Mouse (Mus musculus) heart, embryonic 10.5 days (tissue): ENCODE data around the gene Pdxdc1. TPM values are rescaled to one million over a fixed set of nuclear protein-coding genes. Genes with fewer than 3 reads are reported as not detected.

Source experiments
- DNase-seq: peaks from one replicate; pipeline ENCODE4 v3.0.0-alpha.2; 2017; ENCODE audit warnings: low spot score
- H3K27ac ChIP-seq: fragments of 300-500 bp; sonication (generic); 2 replicates; pipeline ENCODE4 v1.5.1; 2016; ENCODE audit warnings: mild to moderate bottlenecking
- H3K27me3 ChIP-seq: fragments of 300-500 bp; sonication (generic); 2 replicates; pipeline ENCODE4 v1.6.1; 2016; ENCODE audit warnings: mild to moderate bottlenecking; ENCODE audit not compliant: poor library complexity, insufficient read depth, severe bottlenecking
- H3K36me3 ChIP-seq: fragments of 300-500 bp; sonication (generic); 2 replicates; pipeline ENCODE4 v1.6.1; 2016; ENCODE audit warnings: mild to moderate bottlenecking, moderate library complexity
- H3K4me1 ChIP-seq: fragments of 300-500 bp; sonication (generic); 2 replicates; pipeline ENCODE4 v1.6.1; 2016; ENCODE audit warnings: mild to moderate bottlenecking
- H3K4me3 ChIP-seq: fragments of 300-500 bp; sonication (generic); 2 replicates; pipeline ENCODE4 v1.5.1; 2016; ENCODE audit warnings: mild to moderate bottlenecking, moderate library complexity
- H3K9me3 ChIP-seq: fragments of 300-500 bp; sonication (generic); 2 replicates; pipeline ENCODE4 v1.6.1; 2016; ENCODE audit warnings: mild to moderate bottlenecking, moderate library complexity
- WGBS: fragments of 180-500 bp; shearing (Covaris S2); methylation state at CpG from one replicate; pipeline ENCODE4 v1.1.7; 2016; 5-methylcytosine and 5-hydroxymethylcytosine counted together
- polyA plus RNA-seq: library from polyadenylated mRNA; unstranded; fragments of >200 nt; fragmentation: Nextera tagmentation; extraction: Ambion mirVana; gene quantifications from 2 replicates; pipeline ENCODE4 v1.2.1, GENCODE M21; 2016

The Pdxdc1 gene
- polyA plus RNA-seq, 1 experiment from 2014 or later: 79.4 TPM

DNA sequence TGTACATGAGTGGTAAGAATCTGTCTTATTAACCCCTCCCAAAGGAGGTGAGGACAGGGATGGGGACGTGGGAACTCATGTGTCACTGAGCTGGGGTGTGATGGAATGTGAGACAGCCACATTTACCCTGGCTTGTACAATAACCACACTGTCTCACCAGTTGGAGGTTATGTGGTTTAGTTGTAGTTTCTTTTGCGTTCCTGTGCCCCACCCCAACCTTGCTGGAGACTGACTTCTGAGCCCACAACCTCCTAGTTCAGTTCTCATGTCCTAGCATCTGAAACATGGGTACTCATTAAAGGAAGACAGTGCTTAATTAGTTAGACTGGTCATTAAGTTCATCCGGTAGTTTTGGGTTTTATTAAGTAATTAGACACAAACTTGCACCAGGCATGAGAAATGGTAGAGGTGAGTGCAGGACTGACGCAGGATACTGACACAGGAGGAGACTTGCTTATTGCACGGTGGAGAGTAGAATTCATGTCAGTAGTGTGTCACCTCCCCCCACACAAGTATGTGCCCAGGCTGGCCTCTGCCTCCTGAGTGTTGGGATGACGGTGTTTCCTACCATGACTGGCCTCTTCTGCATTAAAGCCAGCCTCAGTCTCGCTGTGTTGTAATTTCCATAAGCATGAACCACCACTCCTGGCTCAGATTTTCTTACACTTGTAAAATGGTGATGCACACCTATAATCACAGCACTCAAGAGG lies 77.0 kb downstream of the Pdxdc1 start:
- Histone ChIP-seq H3K4me3 (no peak overlapping the region), H3K36me3 (peaks cover 48% of the 10 kb centered on the region), H3K4me1 (peaks cover 14% of the 10 kb centered on the region; the same call in 1 of the 2 replicates), H3K9me3 (no peaks in the 10 kb centered on the region), H3K27me3 (no peaks in the 10 kb centered on the region), H3K27ac (no peak overlapping the region)
- DNase-seq: no peak
- 70% methylated on average over 7 of the region's 7 CpGs for WGBS

DNA sequence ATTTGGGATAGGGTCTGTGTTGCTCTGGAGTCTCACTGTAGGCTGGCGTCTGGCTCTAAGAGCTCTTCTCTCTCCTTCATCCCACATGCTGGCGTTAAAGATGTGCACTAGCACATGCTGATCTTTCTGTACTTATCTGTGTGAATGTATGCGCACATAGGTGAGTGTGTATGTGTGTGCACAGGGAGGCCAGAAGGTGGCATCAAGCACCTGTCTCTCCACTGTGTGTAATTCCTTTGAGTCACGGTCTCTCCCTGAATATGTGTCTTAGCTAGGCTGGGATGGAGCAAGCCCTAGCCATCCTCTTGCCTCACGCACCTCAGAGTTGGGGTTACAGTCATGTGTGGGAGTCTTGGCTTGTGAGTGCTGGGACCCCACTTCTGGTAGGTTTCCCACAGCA lies 82.2 kb downstream of the Pdxdc1 start:
- H3K4me3 ChIP-seq: 0 out of 2 replicates have a peak overlapping the region, but pooled peaks have one; percentile 70

DNA sequence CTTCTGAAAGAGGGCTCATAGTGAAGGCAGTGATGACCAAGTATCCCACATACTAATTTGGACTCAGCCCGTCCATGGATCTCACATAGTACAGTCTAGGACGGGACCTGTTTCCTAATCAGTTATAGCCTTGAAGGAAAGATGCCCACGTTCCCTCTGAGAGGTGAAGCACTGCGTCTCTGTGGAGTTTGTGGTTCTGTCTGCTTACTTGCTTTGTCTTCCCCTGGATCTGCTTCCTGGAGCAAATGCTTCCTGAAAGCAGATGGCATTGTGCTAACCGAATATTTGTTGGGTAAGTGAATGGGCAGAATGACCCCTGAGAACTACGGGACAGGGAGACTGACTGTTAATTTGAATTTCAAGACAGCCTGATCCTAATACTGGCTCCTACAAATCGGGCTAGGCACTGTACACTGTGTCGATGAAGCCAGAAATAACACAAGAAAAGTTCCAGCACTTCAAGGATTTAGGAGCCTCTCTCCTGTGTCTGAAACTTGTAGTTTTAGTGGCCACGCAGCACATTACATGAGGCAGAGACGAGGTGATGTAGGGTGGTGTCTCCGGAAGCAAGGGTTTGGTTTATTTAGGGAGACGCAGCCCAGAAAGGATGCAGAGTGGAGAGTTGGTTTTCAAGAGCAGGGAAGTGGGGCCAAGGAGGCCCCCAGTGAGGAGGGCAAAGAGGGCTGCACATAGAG lies 83.0 kb downstream of the Pdxdc1 start:
- whole genome bisulfite sequencing: 32% methylated on average over 12 of the region's 12 CpGs
- Histone ChIP-seq H3K4me3 (peak overlapping the region; percentile 70), H3K27me3 (no peaks in the 10 kb centered on the region), H3K9me3 (no peaks in the 10 kb centered on the region), H3K36me3 (peaks cover 20% of the 10 kb centered on the region; the same call in 1 of the 2 replicates), H3K27ac (peak overlapping the region; percentile 91), H3K4me1 (peaks cover 12% of the 10 kb centered on the region)
- DNase-seq: no peak

More for the DNA sequence above, 82.2 kb downstream of the Pdxdc1 start:
- Histone ChIP-seq H3K27ac (no peak overlapping the region), H3K36me3 (peaks cover 12% of the 10 kb centered on the region; the same call in 1 of the 2 replicates), H3K4me1 (peaks cover 16% of the 10 kb centered on the region), H3K9me3 (no peaks in the 10 kb centered on the region), H3K27me3 (no peaks in the 10 kb centered on the region)
- WGBS: 89% methylated on average over 5 of the region's 5 CpGs
- DNase-seq: no peak

GRCm38 (mm10) chr16:13819394-13819743 lies 83.6 kb downstream of the Pdxdc1 start:
- Histone ChIP-seq H3K4me1 (peaks cover 12% of the 10 kb centered on the region), H3K36me3 (peaks cover 23% of the 10 kb centered on the region), H3K27me3 (no peaks in the 10 kb centered on the region), H3K27ac (peak overlapping the region; percentile 91), H3K4me3 (peak overlapping the region; percentile 70), H3K9me3 (no peaks in the 10 kb centered on the region)
- WGBS: under 1% methylated on average over 36 of the region's 36 CpGs
- no peak for DNase-seq

DNA sequence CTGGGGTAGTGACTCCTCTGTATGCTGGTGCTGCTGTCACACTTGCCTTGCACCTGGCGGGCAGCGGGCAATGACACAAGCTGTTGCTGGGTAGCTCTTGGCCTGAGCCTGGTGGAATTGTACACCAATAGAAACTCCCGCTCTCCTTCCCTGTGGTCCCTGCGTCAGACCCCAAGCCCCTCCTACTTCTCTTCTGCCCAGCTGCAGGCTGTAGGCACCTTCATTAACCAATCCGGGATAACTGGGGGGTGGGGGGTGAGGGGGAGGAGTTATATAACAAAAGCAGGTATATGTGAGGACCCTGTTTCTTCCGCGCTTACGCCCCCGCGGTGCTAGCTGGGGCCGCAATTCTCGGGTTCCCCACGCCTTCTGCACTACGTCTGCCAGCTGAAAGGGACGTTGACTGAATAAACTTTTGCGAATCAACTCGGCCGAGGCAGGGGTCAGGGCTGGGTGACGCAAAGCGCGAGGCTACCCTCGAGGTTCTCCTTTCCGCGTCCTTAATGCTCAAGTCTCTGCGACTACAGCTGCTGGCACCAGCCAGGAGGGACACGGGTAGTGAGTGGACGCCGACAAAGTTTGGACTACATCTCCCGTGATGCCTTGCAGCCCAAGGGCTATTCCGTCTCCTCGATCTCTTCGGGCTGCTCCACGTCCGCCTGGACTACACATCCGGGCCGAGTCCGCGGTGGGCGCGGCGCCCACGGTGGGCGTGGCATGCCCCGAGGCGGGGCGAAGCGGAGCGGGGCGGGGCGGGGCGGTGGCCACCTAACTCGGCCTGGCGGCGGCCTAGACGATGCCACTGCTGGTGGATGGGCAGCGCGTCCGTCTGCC lies 84.2 kb downstream of the Pdxdc1 start, which contains the start of gene Ntan1:
TSS of gene Ntan1 (plus strand) at position 286 of the 834 bp plus-strand sequence.
- Histone ChIP-seq H3K36me3 (peaks cover 26% of the 10 kb centered on the region), H3K9me3 (no peaks in the 10 kb centered on the region), H3K4me1 (peaks cover 12% of the 10 kb centered on the region), H3K27me3 (no peaks in the 10 kb centered on the region), H3K27ac (peak within 1 kb of the TSS; percentile 91), H3K4me3 (peak within 1 kb of the TSS; percentile 70)
- WGBS: under 1% methylated on average over 58 of the region's 58 CpGs
- peak; percentile 98 for DNase-seq

GRCm38 (mm10) chr16:13813200-13813599 lies 89.7 kb downstream of the Pdxdc1 start:
- WGBS: 96% methylated on average over 3 of the region's 3 CpGs
- Histone ChIP-seq H3K9me3 (no peaks in the 10 kb centered on the region), H3K4me3 (no peak overlapping the region), H3K36me3 (peaks cover 76% of the 10 kb centered on the region), H3K27ac (no peak overlapping the region), H3K4me1 (peaks cover 5% of the 10 kb centered on the region), H3K27me3 (no peaks in the 10 kb centered on the region)
- DNase-seq: no peak

- 89% methylated on average over 6 of the region's 6 CpGs for whole genome bisulfite sequencing
- Histone ChIP-seq H3K9me3 (no peaks in the 10 kb centered on the region), H3K36me3 (peaks cover 83% of the 10 kb centered on the region), H3K4me3 (no peak overlapping the region), H3K27ac (no peak overlapping the region), H3K4me1 (no peaks in the 10 kb centered on the region), H3K27me3 (no peaks in the 10 kb centered on the region)
- no peak for DNase-seq
Measured at GRCm38 (mm10) chr16:13812152-13812551, 90.8 kb downstream of the Pdxdc1 start.

- Histone ChIP-seq H3K4me3 (no peak overlapping the region), H3K27me3 (no peaks in the 10 kb centered on the region), H3K4me1 (no peaks in the 10 kb centered on the region), H3K27ac (no peak overlapping the region), H3K36me3 (peaks cover 94% of the 10 kb centered on the region), H3K9me3 (no peaks in the 10 kb centered on the region)
- no peak for DNase-seq
- 92% methylated on average over 7 of the region's 7 CpGs for WGBS
Measured at GRCm38 (mm10) chr16:13808410-13808809, 94.5 kb downstream of the Pdxdc1 start.

DNA sequence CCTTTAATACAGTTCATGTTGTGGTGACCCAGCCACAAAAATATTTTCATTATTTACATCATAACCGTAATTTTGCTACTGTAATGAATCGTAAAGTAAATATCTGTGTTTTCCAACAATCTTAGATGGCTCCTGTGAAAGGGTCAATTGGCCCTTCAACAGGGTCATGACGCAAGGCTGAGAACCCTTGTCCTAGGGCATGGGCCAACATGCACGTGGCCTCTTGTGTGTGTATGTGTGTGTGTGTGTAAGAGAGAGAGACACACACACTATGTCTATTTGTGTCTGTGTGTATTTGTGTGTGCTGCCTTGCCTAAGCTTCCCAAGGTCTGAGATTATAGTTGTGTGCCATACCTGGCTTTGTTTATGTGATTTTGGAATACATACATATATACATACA lies 95.3 kb downstream of the Pdxdc1 start:
- WGBS: 94% methylated on average over 4 of the region's 4 CpGs
- peaks cover 93% of the 10 kb centered on the region for H3K36me3 ChIP-seq

GRCm38 (mm10) chr16:13804666-13805065 lies 98.3 kb downstream of the Pdxdc1 start:
- peaks cover 93% of the 10 kb centered on the region for H3K36me3 ChIP-seq
- DNase-seq: no peak
- H3K27ac ChIP-seq: no peak overlapping the region
- no peaks in the 10 kb centered on the region for H3K9me3 ChIP-seq
- no peaks in the 10 kb centered on the region for H3K27me3 ChIP-seq
- whole genome bisulfite sequencing: 80% methylated on average over 5 of the region's 5 CpGs
- no peak overlapping the region for H3K4me3 ChIP-seq
- H3K4me1 ChIP-seq: no peaks in the 10 kb centered on the region

More for the DNA sequence above, 95.3 kb downstream of the Pdxdc1 start:
- Histone ChIP-seq H3K27me3 (no peaks in the 10 kb centered on the region), H3K4me3 (no peak overlapping the region), H3K4me1 (no peaks in the 10 kb centered on the region), H3K27ac (no peak overlapping the region), H3K9me3 (no peaks in the 10 kb centered on the region)
- no peak for DNase-seq

- Histone ChIP-seq H3K27ac (no peak overlapping the region), H3K36me3 (peaks cover 95% of the 10 kb centered on the region), H3K4me3 (no peak overlapping the region), H3K27me3 (no peaks in the 10 kb centered on the region), H3K9me3 (no peaks in the 10 kb centered on the region), H3K4me1 (no peaks in the 10 kb centered on the region)
- WGBS: 94% methylated on average over 4 of the region's 4 CpGs
- DNase-seq: no peak
Measured at GRCm38 (mm10) chr16:13801231-13801630, 101.7 kb downstream of the Pdxdc1 start.

DNA sequence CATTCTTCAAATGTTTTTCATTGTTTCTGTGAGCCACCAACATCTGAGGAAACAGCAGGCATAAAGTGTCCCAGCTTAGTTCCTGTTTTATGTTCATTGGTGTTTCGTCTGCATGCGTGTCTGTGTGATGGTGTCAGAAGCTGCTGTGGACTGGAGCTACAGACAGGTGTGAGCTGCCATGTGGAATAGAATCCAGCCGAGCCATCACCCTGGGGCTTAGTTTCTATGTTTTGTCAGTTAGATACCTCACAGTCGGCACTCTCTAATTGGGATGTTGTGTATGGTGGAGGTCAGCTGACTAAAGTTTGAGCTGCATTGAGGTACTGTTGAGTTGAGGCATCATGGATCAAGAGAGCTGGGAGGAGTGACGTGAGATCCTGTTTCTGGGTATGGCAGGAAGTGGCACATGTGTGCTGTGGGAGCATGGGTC lies 106.2 kb downstream of the Pdxdc1 start:
- Histone ChIP-seq H3K4me1 (no peaks in the 10 kb centered on the region), H3K36me3 (peaks cover 96% of the 10 kb centered on the region), H3K27ac (no peak overlapping the region), H3K9me3 (no peaks in the 10 kb centered on the region), H3K27me3 (no peaks in the 10 kb centered on the region), H3K4me3 (no peak overlapping the region)
- WGBS: 90% methylated on average over 5 of the region's 5 CpGs
- DNase-seq: no peak
